Mouse (Mus musculus): Measurements from ENCODE around the gene Fads2.

Gene Fads2

DNA sequence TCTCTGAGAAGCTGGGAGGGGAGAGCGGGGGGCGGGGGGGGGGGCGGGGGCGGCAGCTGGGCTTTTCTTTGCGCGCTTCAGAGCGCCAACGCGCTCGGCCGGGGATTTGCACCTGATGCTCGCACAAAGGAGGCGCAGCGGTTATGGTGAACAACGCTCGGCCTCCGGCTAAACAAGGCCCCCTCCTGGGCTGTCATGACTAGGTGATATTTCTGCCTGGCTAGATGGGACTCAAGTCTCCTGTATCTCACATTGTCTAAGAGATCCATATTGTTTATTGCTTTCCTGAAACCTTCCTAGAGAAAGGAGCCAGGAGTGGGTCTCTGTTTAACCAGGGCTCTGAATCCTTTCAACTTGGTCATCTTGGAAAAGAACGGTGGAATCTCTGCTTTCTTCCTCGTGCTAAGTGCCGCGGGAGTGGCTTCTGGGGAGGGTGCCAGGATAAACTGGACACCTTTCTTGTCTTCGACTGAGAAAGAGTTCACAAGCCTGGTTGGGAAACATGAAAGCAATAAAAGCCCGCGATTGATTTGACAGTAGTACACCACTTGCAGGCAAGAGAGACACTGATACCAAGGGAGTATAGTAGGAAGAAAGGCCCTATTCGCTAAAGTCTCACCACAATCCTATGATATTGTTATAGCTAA lies 631 bp upstream of the Fads2 start:
- DNase-seq, result no peak

DNA sequence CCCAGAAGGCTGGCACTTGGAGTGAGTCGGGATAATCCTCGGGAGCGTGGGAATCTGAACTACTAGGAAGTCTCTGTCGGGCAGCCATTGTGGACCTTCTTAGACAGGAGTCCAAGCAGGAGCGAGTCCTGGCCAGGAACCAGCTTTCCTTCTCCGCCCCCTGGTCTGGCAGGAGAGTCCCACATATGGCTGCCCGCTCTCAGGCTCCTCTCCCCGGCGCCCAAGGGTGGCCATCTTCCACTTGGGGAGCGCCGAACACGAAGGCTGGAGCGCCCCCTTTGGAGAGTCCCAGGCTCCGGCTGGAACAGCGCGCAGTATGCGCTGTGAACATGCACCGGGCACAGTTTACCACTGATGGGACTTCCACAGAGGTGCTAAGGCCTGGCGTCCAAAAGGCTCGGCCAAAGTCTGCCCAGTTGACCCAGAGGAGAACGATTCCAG lies 895 bp downstream of the Fads2 start:
- peak; percentile 88 for DNase-seq

DNA sequence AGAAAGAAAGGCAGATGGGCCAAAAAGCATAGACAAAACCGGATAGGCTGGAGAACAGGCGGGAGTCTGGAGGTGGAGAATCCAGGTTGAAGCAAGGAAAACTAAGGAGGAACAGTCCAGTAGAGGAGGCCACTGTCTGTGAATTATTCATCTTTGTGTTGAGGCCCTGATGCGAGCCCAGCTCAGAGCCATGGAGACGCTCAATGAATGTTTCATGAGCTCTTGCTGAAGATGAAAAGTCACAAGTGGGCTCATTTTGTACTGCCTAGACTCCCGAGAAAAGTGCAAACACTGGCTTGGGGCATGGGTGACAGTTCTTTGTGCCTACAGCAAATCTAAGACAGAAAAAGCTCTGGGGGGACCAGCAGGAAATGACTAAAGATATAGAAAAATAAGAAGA lies 3.7 kb downstream of the Fads2 start:
- DNase-seq, result no peak

DNA sequence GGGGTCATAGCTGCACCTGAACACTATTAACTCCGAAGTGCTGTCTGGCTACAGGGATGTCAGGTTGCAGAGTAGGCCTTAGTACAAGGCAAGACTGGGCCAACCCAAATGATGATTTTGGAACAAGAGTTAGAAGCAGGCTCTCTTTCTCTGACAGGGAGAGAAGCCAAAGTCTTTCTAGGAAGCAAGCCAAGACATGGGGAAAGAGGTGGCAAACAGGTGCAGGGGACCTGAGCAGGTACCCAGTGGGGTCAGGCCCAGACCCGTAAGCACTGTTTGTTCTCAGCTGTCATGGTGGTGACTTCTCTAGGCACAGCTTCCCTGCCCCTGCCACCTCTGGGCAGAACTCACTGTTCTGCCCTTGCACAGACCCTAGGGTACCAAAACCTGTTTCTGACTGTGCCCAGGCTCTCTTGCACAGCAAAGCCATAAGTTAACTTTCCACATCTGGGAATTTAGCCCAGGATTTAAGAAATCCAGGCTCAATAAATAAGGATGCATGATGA lies 5.1 kb downstream of the Fads2 start:
- no peak for DNase-seq

DNA sequence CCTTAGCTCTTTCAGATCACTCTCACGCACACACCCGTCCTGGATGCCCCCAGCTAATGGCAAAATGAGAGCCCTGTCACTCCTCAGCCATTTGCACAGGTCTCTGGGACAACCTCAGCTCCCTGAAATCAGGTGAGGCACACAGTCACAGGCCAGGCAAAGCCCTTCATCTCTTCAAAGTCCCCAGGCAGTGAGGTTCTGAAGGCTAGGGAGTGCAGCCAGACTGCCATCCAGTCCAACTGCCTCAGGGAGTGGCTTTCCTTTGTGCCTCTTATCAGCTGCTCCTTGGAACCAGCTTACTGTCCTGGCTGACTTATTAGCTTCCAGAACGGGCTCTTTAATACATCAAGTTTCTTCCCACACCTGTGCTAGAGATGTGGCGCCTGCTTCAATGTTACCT lies 6.9 kb downstream of the Fads2 start:
- no peak for DNase-seq

DNA sequence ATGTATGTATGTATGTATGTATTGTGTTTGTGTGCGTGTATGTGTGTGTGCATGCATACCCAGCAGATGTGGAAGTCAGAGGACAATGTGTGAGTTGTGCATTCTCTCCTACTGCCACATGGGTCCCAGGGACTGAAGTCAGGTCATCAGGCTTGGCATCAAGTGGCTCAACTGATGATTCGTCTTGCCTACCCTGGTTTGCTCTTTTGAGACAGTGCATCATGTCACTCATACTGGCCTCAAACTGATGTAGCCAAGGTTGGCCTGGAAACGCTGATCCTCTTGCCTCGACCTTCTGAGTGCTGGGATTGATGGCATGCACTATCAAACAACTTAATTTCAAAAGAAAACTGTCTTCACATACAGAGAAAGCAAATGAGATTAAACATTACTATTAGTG lies 7.7 kb downstream of the Fads2 start:
- no peak for DNase-seq

DNA sequence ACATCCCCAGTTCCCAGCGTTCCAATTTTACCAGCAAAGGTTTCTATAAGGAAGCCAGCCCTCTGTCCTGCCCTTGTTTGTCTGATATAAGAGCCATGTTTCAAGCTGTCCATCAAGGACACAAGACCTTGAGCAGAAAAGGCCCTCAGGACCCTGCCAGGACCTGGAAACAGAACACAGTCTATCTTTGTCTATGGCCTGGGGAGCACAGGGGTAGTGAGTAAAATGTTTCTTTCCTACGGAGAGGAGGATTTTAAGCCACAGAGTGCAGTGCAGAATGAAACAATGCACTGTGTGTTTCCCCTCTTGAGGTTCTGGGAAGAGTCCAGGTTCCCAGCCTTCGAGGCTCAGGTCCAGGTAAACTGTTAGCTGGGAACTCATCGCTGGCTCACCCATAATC lies 14.6 kb downstream of the Fads2 start:
- DNase-seq, result no peak

DNA sequence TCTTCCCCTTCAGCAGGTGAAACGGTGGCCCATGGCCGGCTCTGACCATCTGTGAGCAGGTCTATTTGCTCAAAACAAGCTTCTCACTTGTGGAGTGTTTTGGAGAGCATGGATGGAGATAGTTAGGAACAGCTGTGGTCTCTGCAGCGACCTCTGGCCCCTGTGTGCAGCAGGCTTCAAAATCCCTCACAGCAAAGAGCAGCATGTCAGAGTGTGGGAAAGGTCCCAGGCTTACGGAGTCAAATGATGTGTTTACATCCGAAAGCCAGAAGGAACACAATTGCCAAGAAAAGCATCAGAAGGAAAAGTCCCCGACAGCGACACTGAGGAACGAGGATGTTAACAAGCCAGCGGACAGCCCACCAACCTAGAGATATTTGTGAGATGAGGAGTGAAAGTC lies 16.1 kb downstream of the Fads2 start:
- no peak for DNase-seq

DNA sequence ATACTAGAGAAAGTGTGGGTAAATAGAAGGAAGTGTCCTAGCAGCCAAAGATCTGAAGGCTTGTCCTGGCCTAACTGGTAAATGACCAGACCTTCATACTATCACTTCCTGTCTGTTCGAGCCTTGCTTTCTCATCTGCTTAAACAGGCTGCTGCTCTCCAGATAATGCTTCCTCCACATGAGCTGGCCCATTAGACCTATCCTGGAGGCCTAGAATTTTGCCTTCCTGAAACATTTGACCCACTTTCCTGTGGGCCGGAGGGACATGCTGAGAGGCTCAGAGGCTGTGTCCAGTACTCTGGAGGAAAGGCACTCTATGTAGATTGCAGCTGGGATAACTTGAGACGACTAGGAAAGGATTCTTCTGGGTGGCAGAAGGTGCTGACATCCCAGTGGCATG lies 19.4 kb downstream of the Fads2 start:
- no peak for DNase-seq

DNA sequence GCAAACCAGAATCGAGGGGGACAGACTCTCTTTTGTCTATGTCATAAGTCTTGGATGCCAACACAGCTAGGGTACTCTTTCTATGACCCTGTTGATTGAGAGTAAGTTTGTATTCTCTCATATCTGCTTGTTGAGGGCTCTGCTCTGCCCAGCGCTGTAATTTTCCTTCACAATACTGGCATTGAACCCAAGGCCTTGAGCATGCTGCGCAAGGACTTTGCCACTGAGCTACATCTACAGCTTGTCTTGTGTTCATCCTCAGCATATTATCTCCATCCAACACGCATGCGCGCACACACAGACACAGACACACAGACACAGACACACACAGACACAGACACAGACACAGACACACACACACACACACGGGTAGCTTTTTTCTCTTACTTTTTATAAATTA lies 21.2 kb downstream of the Fads2 start:
- no peak for DNase-seq

DNA sequence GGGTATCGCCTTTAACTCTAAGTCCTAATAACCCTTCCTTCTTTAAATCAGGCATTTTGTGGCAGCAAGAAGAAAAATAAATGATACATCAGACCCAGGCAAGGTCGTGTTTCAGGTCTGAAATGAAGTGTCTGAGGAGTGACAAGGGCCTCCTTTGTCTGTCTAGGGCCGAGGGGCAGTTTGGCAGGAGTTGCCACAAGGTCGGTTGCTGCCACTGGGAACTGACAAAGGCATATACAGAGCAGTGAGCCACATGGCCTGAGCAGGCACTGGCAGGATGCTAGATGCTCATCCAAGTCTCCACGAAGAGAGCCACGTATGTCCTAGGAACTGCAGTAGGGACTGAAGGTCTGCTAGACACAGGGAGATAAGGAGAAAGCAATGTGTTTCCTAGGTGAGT lies 23.2 kb downstream of the Fads2 start:
- no peak for DNase-seq

DNA sequence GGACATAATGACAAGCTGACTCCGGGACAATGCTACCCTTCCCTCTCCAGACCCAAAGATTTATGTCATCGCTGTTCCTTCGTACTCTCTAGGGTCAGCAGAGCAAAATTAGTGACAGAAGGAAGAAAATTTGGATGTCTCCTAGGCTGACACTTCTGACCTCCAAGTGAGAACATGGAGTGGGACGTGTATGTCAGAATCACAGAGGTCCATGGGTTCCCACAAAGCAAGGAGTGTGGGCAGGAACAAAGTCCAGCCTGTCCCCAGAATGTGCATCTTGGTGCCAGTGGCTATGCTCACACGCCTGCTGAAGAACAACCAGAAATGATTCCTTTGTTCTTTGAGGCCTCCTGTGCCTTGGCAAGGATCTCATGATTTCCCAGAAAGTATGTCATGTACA lies 28.4 kb downstream of the Fads2 start:
- no peak for DNase-seq

DNA sequence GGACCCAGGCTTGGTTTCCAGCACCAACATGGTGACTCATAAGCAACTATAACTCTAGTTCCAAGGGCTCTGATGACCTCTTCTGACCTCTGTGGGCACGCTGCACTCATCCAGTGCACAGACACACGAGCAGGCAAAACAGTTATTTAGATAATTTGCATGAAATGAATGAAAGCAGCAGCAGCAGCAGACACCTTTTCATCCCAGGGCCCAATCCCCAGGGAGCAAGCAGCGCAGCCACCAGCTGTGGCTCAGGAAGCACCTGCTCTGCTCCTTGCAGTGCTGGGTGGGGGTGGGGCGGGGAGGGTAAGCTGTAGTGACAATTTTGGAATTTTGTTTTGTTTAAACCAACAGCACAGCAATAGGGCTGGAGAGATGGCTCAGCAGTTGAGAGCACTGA lies 29.7 kb downstream of the Fads2 start:
- DNase-seq, result no peak

DNA sequence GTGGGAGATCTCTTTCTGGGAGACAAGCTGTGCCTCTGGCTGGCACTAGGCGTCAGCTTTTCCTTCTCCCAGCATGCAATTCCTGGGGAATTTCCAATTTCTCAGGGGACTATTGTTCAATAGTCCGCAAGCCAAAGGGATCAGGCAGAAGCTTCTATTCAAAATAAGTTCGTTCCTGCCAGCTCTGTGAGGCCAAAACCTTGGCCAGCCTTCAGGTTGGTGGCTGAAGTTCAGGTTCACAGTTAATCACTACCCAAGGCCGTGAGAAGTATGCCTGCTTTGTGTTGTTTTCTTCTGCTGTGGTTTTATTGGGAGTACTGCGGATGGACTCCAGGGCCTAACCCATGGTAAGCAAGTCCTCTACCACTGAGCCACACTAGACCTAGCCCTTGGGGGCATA lies 30.4 kb downstream of the Fads2 start:
- DNase-seq, result peak; percentile 90

DNA sequence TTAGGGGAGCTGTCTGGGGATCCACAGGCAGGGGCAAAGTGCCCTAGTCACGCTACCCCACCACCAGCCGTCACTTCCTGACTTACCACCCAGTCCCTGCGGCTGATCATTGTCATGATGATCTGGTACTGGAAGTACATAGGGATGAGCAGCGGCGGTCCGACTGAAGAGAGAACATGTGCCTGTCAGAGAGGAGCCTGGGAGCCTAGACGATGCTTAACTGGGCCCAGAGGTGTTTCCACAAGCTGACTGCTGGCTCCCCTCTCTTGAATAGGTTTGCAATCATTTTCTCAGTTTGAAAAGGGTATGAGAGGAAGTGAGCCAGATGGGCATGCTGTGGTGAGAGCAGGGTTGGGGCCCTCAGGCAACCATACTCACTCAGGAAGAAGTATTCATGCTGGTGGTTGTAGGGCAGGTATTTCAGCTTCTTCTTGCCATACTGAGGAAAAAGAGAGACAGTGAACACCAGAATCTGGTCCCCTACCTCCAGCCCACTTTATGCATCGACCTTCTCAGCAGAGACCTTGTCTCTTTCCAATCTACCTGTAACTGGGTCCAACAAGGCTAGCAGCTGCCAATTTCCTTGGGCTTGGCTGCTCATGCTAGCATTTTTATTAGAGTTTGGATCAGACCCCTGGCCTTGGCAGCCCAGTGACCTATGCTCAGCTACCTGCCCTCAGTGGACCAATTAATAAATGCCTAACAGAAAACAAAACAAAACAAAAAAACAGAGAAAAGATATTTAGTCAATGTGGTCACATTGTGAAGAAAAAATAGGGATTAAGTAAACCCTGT lies 31.2 kb downstream of the Fads2 start:
- peak; percentile 85 for DNase-seq

DNA sequence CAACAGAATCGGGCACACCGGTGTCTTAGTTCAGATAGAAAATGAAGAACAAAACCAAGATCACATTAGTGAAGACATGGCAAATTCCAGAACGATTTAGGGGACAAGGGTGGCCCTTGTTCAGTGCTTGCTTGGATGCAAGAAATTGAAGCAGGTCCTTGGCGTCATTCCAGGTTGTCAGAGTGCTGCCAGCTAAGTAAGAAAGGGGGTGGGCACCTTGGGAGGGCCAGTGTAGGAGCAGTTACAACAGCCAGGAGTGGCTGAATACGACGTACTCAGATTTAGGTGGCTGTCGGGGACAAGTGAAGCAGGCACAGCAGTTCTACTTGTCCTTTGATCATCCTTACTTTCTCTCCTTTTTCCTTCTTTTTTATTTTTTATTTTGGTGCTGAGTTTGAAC lies 33.8 kb downstream of the Fads2 start:
- DNase-seq, result no peak

DNA sequence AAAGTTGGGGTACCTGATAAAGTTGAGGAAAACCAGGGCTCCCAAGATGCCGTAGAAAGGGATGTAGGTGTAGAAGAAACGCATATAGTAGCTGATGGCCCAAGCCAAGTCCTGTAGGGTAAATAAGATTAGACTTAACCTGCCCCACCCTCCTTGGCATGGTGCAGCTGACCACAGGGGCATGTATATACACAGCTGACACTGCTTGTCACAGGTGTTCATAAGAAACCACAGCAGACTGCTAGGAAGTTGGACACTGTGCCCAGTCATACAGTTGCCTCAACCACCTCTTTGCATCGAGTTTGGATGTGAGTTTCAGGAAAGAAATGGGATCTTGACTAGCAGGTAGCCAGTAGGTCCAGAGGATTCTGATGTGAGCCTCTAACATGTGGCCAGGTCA lies 35.0 kb downstream of the Fads2 start:
- DNase-seq, result no peak

DNA sequence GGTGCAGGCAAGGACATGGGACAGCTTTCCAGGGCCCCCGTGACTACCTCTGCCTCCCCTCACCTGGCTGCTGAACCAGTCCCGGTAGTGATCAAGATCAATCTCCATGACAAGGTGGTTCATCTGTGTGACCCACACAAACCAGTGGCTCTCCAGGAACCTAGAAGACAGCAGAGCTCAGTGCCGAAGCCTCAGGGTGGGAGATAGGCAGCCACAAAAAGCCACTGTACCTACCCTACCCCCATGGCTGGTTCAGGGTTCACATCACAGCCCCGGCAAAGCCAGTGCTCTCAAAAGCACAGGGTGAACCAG lies 35.4 kb downstream of the Fads2 start:
- DNase-seq, result no peak

DNA sequence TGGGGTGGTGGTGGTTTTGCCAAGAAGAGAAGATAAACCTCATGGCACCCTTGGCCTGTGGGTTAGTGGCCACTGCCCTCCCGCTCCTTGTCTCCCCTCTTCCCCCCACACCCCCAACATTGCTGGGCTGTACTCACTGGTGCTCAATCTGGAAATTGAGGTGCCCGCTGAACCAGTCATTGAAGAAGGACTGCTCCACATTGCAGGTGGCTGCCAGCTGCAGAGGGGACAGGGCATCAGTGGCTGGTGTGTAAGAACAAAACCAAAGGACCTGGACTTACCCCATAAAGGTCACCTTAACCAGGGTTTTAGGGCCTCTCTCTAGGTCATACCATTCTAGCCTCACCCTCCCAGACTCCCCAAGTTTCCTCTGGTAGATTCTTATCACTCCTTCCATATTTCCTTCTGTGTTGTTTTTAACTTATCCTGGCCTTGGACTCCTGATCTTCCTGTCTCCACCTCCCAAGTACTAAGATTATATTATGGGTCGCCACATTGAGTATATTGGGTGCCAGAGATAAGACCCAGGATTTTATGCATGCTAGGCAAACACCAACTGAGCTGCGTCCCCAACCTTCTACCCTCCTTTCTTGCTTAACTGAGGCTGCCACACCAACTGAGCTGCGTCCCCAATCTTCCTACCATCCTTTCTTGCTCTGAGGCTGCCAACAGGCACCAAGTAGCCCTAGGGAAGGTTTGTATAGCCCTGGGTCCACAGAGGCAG lies 35.9 kb downstream of the Fads2 start:
- DNase-seq, result no peak

DNA sequence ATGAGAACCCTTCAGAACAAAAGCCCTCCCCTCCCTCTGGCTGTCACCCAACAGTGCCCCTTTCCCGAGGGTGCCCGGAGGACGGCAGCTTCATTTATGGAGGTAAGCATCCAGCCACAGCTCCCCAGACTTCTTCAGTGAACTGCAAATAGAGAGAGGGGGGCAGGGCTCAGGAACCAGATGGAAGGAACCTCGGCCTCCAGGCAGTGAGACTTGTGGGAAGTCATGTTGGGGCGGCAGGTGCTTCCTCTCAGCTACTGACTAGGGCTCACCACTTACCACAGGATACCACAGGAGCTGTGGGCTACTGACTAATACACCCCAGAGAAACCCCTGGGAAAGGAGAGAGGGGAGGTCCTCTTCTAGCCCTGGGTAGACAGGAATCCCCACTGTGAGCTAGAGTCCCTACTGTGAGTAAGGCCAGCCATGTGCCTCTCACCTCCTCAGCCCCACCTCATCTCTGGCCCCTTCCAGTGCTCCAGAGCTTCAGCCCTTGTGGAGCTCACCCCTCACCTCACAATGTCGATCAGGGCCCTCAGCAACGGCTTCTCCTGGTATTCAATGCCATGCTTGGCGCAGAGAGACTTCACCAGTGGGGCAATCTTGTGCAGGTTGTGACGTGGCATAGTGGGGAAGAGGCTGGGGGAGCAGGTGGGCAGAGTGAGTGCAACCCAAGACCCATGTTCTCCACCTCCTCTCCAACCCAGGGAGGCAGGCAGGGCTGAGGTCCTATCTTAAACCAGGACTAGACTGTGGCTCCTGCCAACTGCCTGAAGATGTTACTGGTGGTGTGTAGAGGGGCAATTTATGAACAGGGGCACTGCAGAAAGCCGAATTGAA lies 37.2 kb downstream of the Fads2 start:
- DNase-seq, result no peak

DNA sequence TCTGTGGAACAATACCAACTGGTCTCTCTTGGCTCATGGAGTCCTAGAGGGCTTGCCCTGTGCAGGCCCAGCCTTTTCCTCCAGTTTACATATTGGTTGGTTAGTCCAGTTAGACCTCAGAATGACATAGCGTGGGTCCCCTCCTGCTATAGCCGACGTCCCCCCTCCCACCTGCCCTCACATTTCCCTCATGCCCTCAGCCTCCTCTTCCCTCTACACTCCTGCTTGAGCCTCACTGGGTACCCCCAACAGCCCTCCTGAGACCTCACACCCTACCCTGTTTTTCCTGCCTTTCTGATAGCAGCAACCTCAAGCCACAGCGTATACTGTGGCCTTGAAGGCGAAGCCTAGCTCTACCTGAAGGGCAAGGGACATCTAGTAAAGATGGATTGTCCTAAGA lies 38.7 kb downstream of the Fads2 start:
- DNase-seq, result no peak

DNA sequence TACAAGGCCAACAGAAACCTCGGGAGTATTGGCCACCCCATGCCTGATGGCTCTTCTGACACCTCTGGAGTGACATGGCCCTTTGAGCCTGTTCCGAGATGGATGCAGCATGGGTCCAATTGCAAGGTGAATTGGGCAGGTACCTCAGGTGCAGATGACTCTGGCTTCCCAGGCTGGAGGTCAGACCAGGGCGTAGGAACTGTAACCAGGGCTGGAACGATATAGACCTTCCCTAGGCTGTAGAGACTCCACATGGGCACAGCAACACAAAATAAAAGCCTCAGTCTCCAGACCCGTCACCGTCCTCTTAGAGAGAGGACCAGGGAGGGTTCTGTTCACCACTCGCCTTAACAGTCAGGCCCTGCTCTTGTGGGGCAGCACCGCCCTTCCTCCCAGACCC lies 39.3 kb downstream of the Fads2 start:
- no peak for DNase-seq

DNA sequence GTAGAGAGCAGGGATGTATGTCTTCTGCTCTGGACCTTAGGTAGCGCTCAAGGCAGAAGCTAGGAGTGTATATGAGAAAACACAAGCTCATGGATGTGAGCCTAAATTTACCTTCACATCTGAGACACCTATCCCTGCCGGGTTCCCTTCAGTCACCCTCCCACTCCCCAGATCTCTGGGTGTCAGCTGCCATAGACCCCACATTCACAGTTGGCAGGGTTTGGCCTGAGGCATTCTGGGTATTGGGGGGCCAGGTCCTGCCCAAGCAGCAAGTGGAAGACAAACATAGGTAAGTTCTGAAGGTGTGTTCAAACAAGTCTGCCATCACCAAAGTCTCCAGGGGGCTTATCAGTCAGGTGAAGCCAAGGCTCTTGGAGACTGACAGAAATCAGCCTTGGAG lies 39.9 kb downstream of the Fads2 start:
- DNase-seq, result no peak
